Mouse (Mus musculus): ENCODE data around the gene Edar.

DNA sequence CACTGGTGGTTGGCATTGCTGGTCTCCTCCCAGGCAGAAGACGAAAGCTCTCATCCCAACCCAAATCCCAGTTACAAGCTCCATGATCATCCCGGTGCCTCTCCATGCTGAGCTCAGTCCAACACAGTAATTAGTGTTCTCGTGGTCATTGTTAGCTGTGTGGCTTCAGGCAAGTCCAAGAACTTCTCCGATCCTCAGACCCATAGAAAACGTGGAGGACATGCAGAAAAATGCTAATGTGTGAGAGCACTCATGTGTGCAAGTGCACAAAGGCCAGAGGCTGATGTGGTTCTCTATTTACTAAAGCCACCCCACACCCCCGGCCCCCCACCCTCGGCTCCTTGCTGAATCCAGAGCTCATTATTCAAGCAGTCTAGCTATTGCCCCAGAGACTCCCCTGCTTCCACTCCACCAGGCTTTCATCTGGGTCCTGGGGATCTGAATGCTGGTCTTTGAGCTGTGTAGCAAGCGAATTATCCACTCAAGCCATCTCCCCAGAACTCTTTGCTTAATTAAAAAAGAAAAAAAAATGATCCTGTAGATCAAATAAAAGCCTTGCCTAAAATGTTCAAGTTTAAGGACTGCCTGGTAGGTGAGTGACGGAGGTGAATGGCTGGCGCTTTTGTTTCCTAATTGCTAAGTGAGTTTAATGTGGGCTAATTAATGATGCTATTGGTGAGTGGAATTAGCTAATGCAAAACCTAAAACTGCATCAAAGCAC lies 2.7 kb downstream of the Edar start:
- TF ChIP-seq CTCF (IDR thresholded peaks at IDR 0.05; ENCODE audit: low read depth) (no peak), EP300 (IDR thresholded peaks at IDR 0.05; ENCODE audit: low read depth) (no peak)

Measured in liver, embryonic 14.5 days (tissue).